Mouse (Mus musculus) intestine, postnatal 0 days (tissue): ENCODE data around the gene Abat. TPM values are rescaled to one million over a fixed set of nuclear protein-coding genes. Genes with fewer than 3 reads are reported as not detected.

ENCODE experiments used
- ATAC-seq: fragments of 200-750 bp; cut with Nextera tagmentation; 2 replicates; pipeline ENCODE4 v1.8.0; 2017; ENCODE audit warnings: mild to moderate bottlenecking, moderate TSS enrichment, moderate library complexity
- H3K27ac ChIP-seq: fragments of 300-500 bp; sonication (generic); 2 replicates; pipeline ENCODE4 v1.5.1; 2014; ENCODE audit warnings: mild to moderate bottlenecking, low read depth, low read length, moderate library complexity
- H3K27me3 ChIP-seq: fragments of 300-500 bp; sonication (generic); replicated peaks from 2 replicates; pipeline ENCODE4 v1.6.1; 2014; ENCODE audit warnings: low read length, mixed read lengths; ENCODE audit not compliant: control insufficient read depth, insufficient read depth
- H3K36me3 ChIP-seq: fragments of 300-500 bp; sonication (generic); 2 replicates; pipeline ENCODE4 v1.6.1; 2014; ENCODE audit warnings: mild to moderate bottlenecking, moderate library complexity; ENCODE audit not compliant: control insufficient read depth, insufficient read depth
- H3K4me1 ChIP-seq: fragments of 300-500 bp; sonication (generic); replicated peaks from 2 replicates; pipeline ENCODE4 v1.6.1; 2014; ENCODE audit warnings: antibody characterized with exemption, low read length, mixed read lengths; ENCODE audit not compliant: control insufficient read depth, insufficient read depth
- H3K4me2 ChIP-seq: fragments of 300-500 bp; sonication (generic); replicated peaks from 2 replicates; pipeline ENCODE4 v1.6.1; 2014; ENCODE audit warnings: low read depth, mild to moderate bottlenecking, moderate library complexity
- H3K4me3 ChIP-seq: fragments of 300-500 bp; sonication (generic); 2 replicates; pipeline ENCODE4 v1.5.1; 2014; ENCODE audit warnings: low read depth, low read length
- H3K9ac ChIP-seq: fragments of 300-500 bp; sonication (generic); 2 replicates; pipeline ENCODE4 v1.6.1; 2014; ENCODE audit warnings: mild to moderate bottlenecking, low read depth, low read length
- H3K9me3 ChIP-seq: fragments of 300-500 bp; sonication (generic); 2 replicates; pipeline ENCODE4 v1.6.1; 2016; ENCODE audit warnings: mixed run types; ENCODE audit not compliant: control insufficient read depth
- CTCF ChIP-seq: sonication (generic); IDR thresholded peaks from 2 replicates; pipeline ENCODE4 v1.5.1; 2016; ENCODE audit warnings: low read depth, mild to moderate bottlenecking, control low read depth, antibody characterized with exemption, moderate library complexity
- WGBS: fragments of 180-500 bp; shearing (Covaris S2); extraction: QIAGEN DNeasy Blood & Tissue Kit; methylation state at CpG from one replicate; pipeline ENCODE4 v1.1.7; 2014; 5-methylcytosine and 5-hydroxymethylcytosine counted together
- polyA plus RNA-seq: library from polyadenylated mRNA; unstranded; fragments of >200 nt; fragmentation: Nextera tagmentation; extraction: Ambion mirVana; gene quantifications from 2 replicates; pipeline ENCODE4 v1.2.1, GENCODE M21; 2015

Gene Abat
- polyA plus RNA-seq, 1 experiment from 2014 or later: 30.8 TPM

DNA sequence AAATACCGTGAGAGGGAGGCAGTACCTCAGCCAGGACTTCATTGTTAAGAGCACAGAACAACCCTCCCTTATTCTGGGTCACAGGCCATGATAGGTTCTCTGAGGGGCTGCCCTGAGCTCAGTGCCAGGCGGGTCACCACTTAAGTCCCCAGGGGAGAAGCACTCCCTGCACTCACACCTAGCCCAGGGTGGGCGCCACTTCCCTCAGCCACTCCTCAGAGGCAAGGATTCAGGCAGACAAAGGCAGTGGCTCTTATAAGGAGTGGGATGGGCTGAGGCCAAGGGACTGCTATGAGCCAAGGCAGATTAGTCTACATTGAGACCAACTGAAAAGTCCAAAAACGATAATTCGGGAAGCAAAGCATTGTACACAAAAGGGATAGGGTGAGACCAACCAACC is 152.1 kb downstream of the Abat start:
- Histone ChIP-seq H3K4me1 (peaks cover 11% of the 10 kb centered on the region; the same call in 1 of the 2 replicates), H3K27ac (no peak overlapping the region), H3K36me3 (peaks cover 31% of the 10 kb centered on the region), H3K27me3 (no peaks in the 10 kb centered on the region), H3K9me3 (no peaks in the 10 kb centered on the region), H3K4me3 (no peak overlapping the region), H3K9ac (no peak overlapping the region), H3K4me2 (no peak overlapping the region)
- no peak for ATAC-seq
- 78% methylated on average over 5 of the region's 5 CpGs for WGBS
- no peak for TF ChIP-seq CTCF

DNA sequence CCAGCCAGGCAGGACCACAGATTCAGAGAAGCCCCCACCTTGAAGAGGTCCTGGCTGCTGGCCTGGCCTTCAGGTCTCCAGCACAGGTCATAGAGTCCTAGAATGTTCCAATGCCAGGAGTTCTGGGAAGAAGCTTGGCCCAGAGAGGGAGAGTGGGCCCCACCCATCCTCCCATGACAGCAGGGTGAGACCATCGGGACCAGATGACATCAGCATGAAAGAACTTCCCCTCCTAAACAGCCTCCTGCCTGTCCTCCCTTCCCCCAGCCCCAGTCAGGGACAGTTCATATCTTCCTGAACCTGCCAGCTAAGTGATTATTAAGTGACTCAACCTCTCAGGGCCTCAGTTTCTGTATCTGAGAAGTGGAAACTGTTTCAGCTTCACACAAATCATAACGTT is 153.2 kb downstream of the Abat start:
- Histone ChIP-seq H3K9ac (no peak overlapping the region), H3K27ac (peak overlapping the region; percentile 30; the same call in 1 of the 2 replicates), H3K27me3 (no peaks in the 10 kb centered on the region), H3K36me3 (peaks cover 28% of the 10 kb centered on the region), H3K4me3 (no peak overlapping the region), H3K9me3 (no peaks in the 10 kb centered on the region), H3K4me1 (peaks cover 13% of the 10 kb centered on the region), H3K4me2 (no peak overlapping the region)
- no peak for ATAC-seq
- 35% methylated on average over 2 of the region's 2 CpGs for WGBS
- no peak for TF ChIP-seq CTCF

- no peak for TF ChIP-seq CTCF
- H3K9ac ChIP-seq: no peak overlapping the region
- H3K27me3 ChIP-seq: no peaks in the 10 kb centered on the region
- H3K4me1 ChIP-seq: peaks cover 13% of the 10 kb centered on the region
- H3K9me3 ChIP-seq: no peaks in the 10 kb centered on the region
- H3K36me3 ChIP-seq: peaks cover 21% of the 10 kb centered on the region
- H3K4me2 ChIP-seq: 0 out of 2 replicates have a peak overlapping the region, but pooled peaks have one; percentile 17
- 66% methylated on average over 7 of the region's 7 CpGs for WGBS
- H3K27ac ChIP-seq: peak overlapping the region; percentile 12; the same call in 1 of the 2 replicates
- ATAC-seq: no peak
- no peak overlapping the region for H3K4me3 ChIP-seq
These were observed 154.0 kb downstream of the Abat start for GRCm38 (mm10) chr16:8667261-8667660.

- Histone ChIP-seq H3K4me2 (0 out of 2 replicates have a peak overlapping the region, but pooled peaks have one; percentile 17), H3K4me1 (peaks cover 13% of the 10 kb centered on the region), H3K36me3 (peaks cover 15% of the 10 kb centered on the region; the same call in 1 of the 2 replicates), H3K9me3 (no peaks in the 10 kb centered on the region), H3K27me3 (no peaks in the 10 kb centered on the region), H3K4me3 (no peak overlapping the region), H3K9ac (no peak overlapping the region), H3K27ac (0 out of 2 replicates have a peak overlapping the region, but pooled peaks have one; percentile 7)
- TF ChIP-seq CTCF: no peak
- 48% methylated on average over 4 of the region's 4 CpGs for WGBS
- ATAC-seq: no peak
These were observed 154.6 kb downstream of the Abat start for GRCm38 (mm10) chr16:8667814-8668213.

DNA sequence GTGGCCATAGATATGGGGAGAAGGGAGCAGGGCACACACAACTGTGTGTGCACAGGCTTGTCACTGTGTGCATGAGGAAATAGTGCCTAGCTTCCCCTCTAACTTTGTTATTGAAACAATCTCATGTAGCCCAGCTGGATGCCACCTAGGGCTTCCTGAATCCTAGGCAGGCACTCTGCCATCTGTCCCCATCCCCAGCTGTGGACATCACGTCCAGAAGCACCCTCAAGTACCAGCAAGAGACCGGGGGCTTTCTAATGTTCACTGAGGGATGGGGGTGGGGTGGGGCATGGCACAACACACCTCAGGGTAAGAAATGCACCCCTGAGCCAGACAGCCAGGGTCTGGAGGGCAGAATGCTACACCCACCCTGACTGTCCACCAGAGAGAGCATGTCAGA is 155.2 kb downstream of the Abat start:
- no peak for TF ChIP-seq CTCF
- H3K9ac ChIP-seq: no peak overlapping the region

DNA sequence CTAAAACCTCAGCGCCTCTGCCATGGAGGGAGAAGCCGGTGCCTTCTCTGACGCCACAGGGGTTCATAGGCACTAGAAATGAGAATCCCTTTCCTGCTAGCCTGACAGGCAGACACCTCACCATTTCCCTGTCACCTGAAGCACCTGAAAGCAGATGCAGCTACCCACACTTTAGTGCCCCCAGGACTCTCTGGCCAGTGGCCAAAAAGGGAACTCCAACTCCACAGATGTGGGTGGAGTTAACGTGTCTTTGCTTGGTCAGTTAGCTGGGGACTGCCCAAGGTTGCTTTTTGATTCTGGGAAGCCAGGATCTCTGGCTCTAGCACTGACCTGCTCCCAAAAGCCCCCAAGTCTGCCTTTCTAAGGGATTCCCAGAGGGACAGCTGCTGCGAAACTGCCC is 156.2 kb downstream of the Abat start:
- 72% methylated on average over 5 of the region's 5 CpGs for WGBS
- H3K9ac ChIP-seq: no peak overlapping the region
- no peak for ATAC-seq
- H3K9me3 ChIP-seq: no peaks in the 10 kb centered on the region
- H3K36me3 ChIP-seq: peaks cover 7% of the 10 kb centered on the region; the same call in 1 of the 2 replicates
- H3K4me1 ChIP-seq: peaks cover 13% of the 10 kb centered on the region
- peak overlapping the region; percentile 88 for H3K4me2 ChIP-seq
- H3K27ac ChIP-seq: no peak overlapping the region
- no peak overlapping the region for H3K4me3 ChIP-seq
- H3K27me3 ChIP-seq: no peaks in the 10 kb centered on the region
- TF ChIP-seq CTCF: no peak

More for the DNA sequence above, 155.2 kb downstream of the Abat start:
- no peak for ATAC-seq
- Histone ChIP-seq H3K27me3 (no peaks in the 10 kb centered on the region), H3K9me3 (no peaks in the 10 kb centered on the region), H3K4me2 (no peak overlapping the region), H3K4me3 (no peak overlapping the region), H3K4me1 (peaks cover 13% of the 10 kb centered on the region), H3K27ac (no peak overlapping the region), H3K36me3 (peaks cover 10% of the 10 kb centered on the region; the same call in 1 of the 2 replicates)
- WGBS: 69% methylated on average over 2 of the region's 2 CpGs
